9 mouse cellular contexts compared by ENCODE assay signal in genomic region chr4:44702011-44702527, GRCm38 (mm10). TPM values are rescaled to one million over a fixed set of nuclear protein-coding genes. Genes with fewer than 3 reads are reported as not detected.
DNase-seq lines count a peak whose midpoint lies in the region; ATAC-seq lines count a peak whose summit lies in the region.
"Had no signal": no experiment of that assay in that cellular context is flagged by ENCODE, and none has a peak within 500 bp of the region (broad histone marks: within the 10 kb centered on the region; RNA-seq: fewer than 3 reads in every experiment).

No protein-coding gene starts in this region.

- WGBS in hindbrain, embryonic 16.5 days: 1% methylated on average over 25 of the region's 25 CpGs
- under 1% methylated on average over 25 of the region's 25 CpGs for WGBS in neural tube, embryonic 15.5 days

- peaks cover 17% of the 10 kb centered on the region for H3K4me1 ChIP-seq in hindbrain, embryonic 16.5 days (ENCODE audit: control insufficient read depth, insufficient read depth, low read depth, low read length)
- H3K4me1 ChIP-seq in neural tube, embryonic 15.5 days: peaks cover 37% of the 10 kb centered on the region

- DNase-seq in right cerebral cortex, adult 2 months (ENCODE audit: low spot score in 2 of 2): peak; percentile 14 to 23
- DNase-seq in right cerebral cortex, postnatal 36 days (ENCODE audit: low spot score in 2 of 2): no peak
- DNase-seq in cerebellum, postnatal 36 days: peak; percentile 31 to 50
- no peak for DNase-seq in Muller cell, postnatal 12 days (ENCODE audit: inconsistent ontology term)
- no peak for DNase-seq in thymus, postnatal 4 days
- DNase-seq: gastrocnemius, adult 2 months had no signal

- no peak for ATAC-seq in hindbrain, embryonic 16.5 days
- no peak for ATAC-seq in neural tube, embryonic 15.5 days (ENCODE audit: low FRiP score)

- H3K9me3 ChIP-seq in hindbrain, embryonic 16.5 days (ENCODE audit: control insufficient read depth, low read length): no peaks in the 10 kb centered on the region
- H3K9me3 ChIP-seq in neural tube, embryonic 15.5 days (replicated peaks): no peaks in the 10 kb centered on the region
- H3K9me3 ChIP-seq: limb, embryonic 12.5 days had no signal

- H3K27ac ChIP-seq in hindbrain, embryonic 16.5 days (ENCODE audit: low read depth, low read length): no peak overlapping the region
- H3K27ac ChIP-seq in neural tube, embryonic 15.5 days (replicated peaks): no peak overlapping the region
- H3K27ac ChIP-seq: gastrocnemius, adult 2 months; limb, embryonic 12.5 days had no signal

- H3K4me3 ChIP-seq in hindbrain, embryonic 16.5 days (ENCODE audit: low read length): peak overlapping the region; percentile 43
- H3K4me3 ChIP-seq in neural tube, embryonic 15.5 days (replicated peaks): peak overlapping the region; percentile 43
- H3K4me3 ChIP-seq: limb, embryonic 12.5 days had no signal

- peak overlapping the region; percentile 68 for H3K4me2 ChIP-seq in hindbrain, embryonic 16.5 days (ENCODE audit: low read length)
- peak overlapping the region; percentile 69 for H3K4me2 ChIP-seq in neural tube, embryonic 15.5 days
- H3K4me2 ChIP-seq: limb, embryonic 12.5 days had no signal

- H3K27me3 ChIP-seq in hindbrain, embryonic 16.5 days (replicated peaks; ENCODE audit: control insufficient read depth, insufficient read depth, low read length): peaks cover 61% of the 10 kb centered on the region
- H3K27me3 ChIP-seq in neural tube, embryonic 15.5 days (replicated peaks): peaks cover 81% of the 10 kb centered on the region

- no peaks in the 10 kb centered on the region for H3K36me3 ChIP-seq in hindbrain, embryonic 16.5 days (ENCODE audit: control insufficient read depth, insufficient read depth, low read length)
- H3K36me3 ChIP-seq in neural tube, embryonic 15.5 days: no peaks in the 10 kb centered on the region
- H3K36me3 ChIP-seq: limb, embryonic 12.5 days had no signal

- no peak overlapping the region; the same call in 1 of the 2 replicates for H3K9ac ChIP-seq in hindbrain, embryonic 16.5 days (ENCODE audit: low read depth, low read length)
- H3K9ac ChIP-seq in neural tube, embryonic 15.5 days (replicated peaks): no peak overlapping the region
- H3K9ac ChIP-seq: limb, embryonic 12.5 days had no signal

RNA-seq across cellular contexts. Expression of gene Pax5, which starts 8.2 kb away (rescaled TPM):
- 0.99 and 1.9 TPM in 2 replicates for polyA plus RNA-seq in hindbrain, embryonic 16.5 days (2015; fragmentation: Nextera tagmentation; extraction: Ambion mirVana)
- polyA plus RNA-seq in neural tube, embryonic 15.5 days (2015; fragmentation: Nextera tagmentation; extraction: Ambion mirVana): 0.86 and 1.2 TPM in 2 replicates
- polyA plus RNA-seq: limb, embryonic 12.5 days had no signal

RNA-seq across cellular contexts. Expression of gene Zcchc7, which starts 53.6 kb away (rescaled TPM):
- 27.2 and 36.1 TPM in 2 replicates for polyA plus RNA-seq in hindbrain, embryonic 16.5 days (2015; fragmentation: Nextera tagmentation; extraction: Ambion mirVana)
- 37.9 and 39.4 TPM in 2 replicates for polyA plus RNA-seq in neural tube, embryonic 15.5 days (2015; fragmentation: Nextera tagmentation; extraction: Ambion mirVana)

Comparison
In these comparisons a context has a peak if more than half of its experiments do, and no peak if none do; other contexts are left out.
1. DNase-seq: peak in right cerebral cortex, adult 2 months (2 of 2) and cerebellum, postnatal 36 days (2 of 2); none in right cerebral cortex, postnatal 36 days (0 of 2), Muller cell, postnatal 12 days (single experiment) and thymus, postnatal 4 days (single experiment).